ENCODE assay signal across 1 mouse cellular context in genomic region chr9:36726131-36727033, GRCm38 (mm10).
A peak's percentile ranks its signal among the peaks of the same experiment; 100 is the strongest.
TF ChIP-seq lines count a peak whose summit lies in the region.

No protein-coding gene starts in this region.

TF ChIP-seq in myocyte, 11 proteins besides CTCF, POLR2A, EP300 and RAD21 (continued from another document):
- peak; percentile 49; the same call in 1 of the 2 replicates for TF ChIP-seq CEBPB (IDR thresholded peaks at IDR 0.05; ENCODE audit: insufficient read depth, poor library complexity, severe bottlenecking)
- TF ChIP-seq MYOD1 (IDR thresholded peaks at IDR 0.05; ENCODE audit: control insufficient read depth in 1 of 3, insufficient read length in 2 of 3, low read depth in 2 of 3) = peak in 1 of 3 experiments; percentile 28
TF ChIP-seq in myocyte: peak in this region for 4.
